Mouse (Mus musculus): ENCODE measurements around the gene Upk3bl.
A peak's percentile ranks its signal among the peaks of the same experiment; 100 is the strongest.

GRCm38 (mm10) chr5:136083669-136084107 lies 29.4 kb downstream of the Upk3bl start, which contains the start of gene Rasa4:
- TF ChIP-seq POLR2A (IDR thresholded peaks at IDR 0.05; ENCODE audit: low read depth, low read length) (0 out of 2 replicates have a peak, but pooled peaks have one; percentile 16), ZMIZ1 (IDR thresholded peaks at IDR 0.05; ENCODE audit: low read depth, low read length) (no peak), EP300 (IDR thresholded peaks at IDR 0.05; ENCODE audit: low read length) (no peak), CTCF (conservative IDR thresholded peaks at IDR 0.05 in 1 of 2, IDR thresholded peaks at IDR 0.05 in 1 of 2; ENCODE audit: low read depth in 2 of 2, low read length in 2 of 2) (no peak), NELFE (IDR thresholded peaks at IDR 0.05; ENCODE audit: low read depth, low read length) (no peak), USF2 (conservative IDR thresholded peaks at IDR 0.05; ENCODE audit: low read depth, low read length) (no peak), MAFK (IDR thresholded peaks at IDR 0.05; ENCODE audit: insufficient replicate concordance, low read length) (no peak), ETS1 (conservative IDR thresholded peaks at IDR 0.05; ENCODE audit: low read depth, low read length) (no peak), JUN (IDR thresholded peaks at IDR 0.05; ENCODE audit: insufficient read depth, low read depth, low read length) (no peak), USF1 (IDR thresholded peaks at IDR 0.05; ENCODE audit: low read depth, low read length) (no peak)

Data from CH12.LX (cell line).